Mouse (Mus musculus) midbrain, embryonic 14.5 days (tissue): ENCODE data around the gene Vmn1r172. TPM values are rescaled to one million over a fixed set of nuclear protein-coding genes. Genes with fewer than 3 reads are reported as not detected.
"Not testable (repeated sequence)": the region's sequence is repeated elsewhere in the genome, so short reads cannot be mapped to it uniquely, and the experiment has no call there.

ENCODE experiments used
- ATAC-seq: fragments of 200-750 bp; cut with Nextera tagmentation; 2 replicates; pipeline ENCODE4 v1.8.0; 2017; ENCODE audit warnings: moderate number of reproducible peaks, moderate library complexity; ENCODE audit not compliant: low FRiP score, low TSS enrichment
- DNase-seq: peaks from one replicate; pipeline ENCODE4 v3.0.0-alpha.2; 2015
- H3K27ac ChIP-seq: fragments of 300-500 bp; sonication (generic); replicated peaks from 2 replicates; pipeline ENCODE4 v1.5.1; 2014; ENCODE audit warnings: mild to moderate bottlenecking, low read depth, low read length, moderate library complexity
- H3K27me3 ChIP-seq: fragments of 300-500 bp; sonication (generic); 2 replicates; pipeline ENCODE4 v1.6.1; 2014; ENCODE audit warnings: low read length, control low read depth, mixed read lengths; ENCODE audit not compliant: control insufficient read depth, insufficient read depth
- H3K36me3 ChIP-seq: fragments of 300-500 bp; sonication (generic); 2 replicates; pipeline ENCODE4 v1.6.1; 2014; ENCODE audit warnings: low read length, control low read depth; ENCODE audit not compliant: control insufficient read depth, insufficient read depth
- H3K4me1 ChIP-seq: fragments of 300-500 bp; sonication (generic); 2 replicates; pipeline ENCODE4 v1.6.1; 2014; ENCODE audit warnings: mild to moderate bottlenecking, antibody characterized with exemption, low read length, control low read depth; ENCODE audit not compliant: control insufficient read depth, insufficient read depth
- H3K4me2 ChIP-seq: fragments of 300-500 bp; sonication (generic); 2 replicates; pipeline ENCODE4 v1.6.1; 2014; ENCODE audit warnings: mild to moderate bottlenecking, low read length, moderate library complexity
- H3K4me3 ChIP-seq: fragments of 300-500 bp; sonication (generic); replicated peaks from 2 replicates; pipeline ENCODE4 v1.5.1; 2014; ENCODE audit warnings: low read depth, low read length
- H3K9ac ChIP-seq: fragments of 300-500 bp; sonication (generic); replicated peaks from 2 replicates; pipeline ENCODE4 v1.6.1; 2014; ENCODE audit warnings: mild to moderate bottlenecking, low read length, moderate library complexity
- H3K9me3 ChIP-seq: fragments of 300-500 bp; sonication (generic); 2 replicates; pipeline ENCODE4 v1.6.1; 2016; ENCODE audit warnings: low read length, control low read depth, mixed read lengths; ENCODE audit not compliant: control insufficient read depth
- WGBS: fragments of 180-500 bp; shearing (Covaris S2); extraction: QIAGEN DNeasy Blood & Tissue Kit; methylation state at CpG from one replicate; pipeline ENCODE4 v1.1.7; 2014; 5-methylcytosine and 5-hydroxymethylcytosine counted together
- polyA plus RNA-seq: library from polyadenylated mRNA; unstranded; fragments of >200 nt; fragmentation: Nextera tagmentation; extraction: Ambion mirVana; gene quantifications from 2 replicates; pipeline ENCODE4 v1.2.1, GENCODE M21; 2014

The Vmn1r172 gene
- not detected in 2 replicates for polyA plus RNA-seq

GRCm38 (mm10) chr7:23658016-23658415 lies at the start of gene Vmn1r172:
Gene Vmn1r172, plus strand, starts transcription at chr7:23658316.
- no peaks in the 10 kb centered on the region for H3K36me3 ChIP-seq
- H3K4me3 ChIP-seq = no peak within 1 kb of the TSS
- ATAC-seq (no peak), DNase-seq (no peak)
- 0 out of 2 replicates have a peak, but pooled peaks cover 3% of the 10 kb centered on the region for H3K9me3 ChIP-seq
- no peak within 1 kb of the TSS for H3K27ac ChIP-seq
- no peaks in the 10 kb centered on the region for H3K4me1 ChIP-seq
- no peak within 1 kb of the TSS for H3K4me2 ChIP-seq
- no peak within 1 kb of the TSS for H3K9ac ChIP-seq
- no peaks in the 10 kb centered on the region for H3K27me3 ChIP-seq
- WGBS = 60% methylated on average over 2 of the region's 2 CpGs

DNA sequence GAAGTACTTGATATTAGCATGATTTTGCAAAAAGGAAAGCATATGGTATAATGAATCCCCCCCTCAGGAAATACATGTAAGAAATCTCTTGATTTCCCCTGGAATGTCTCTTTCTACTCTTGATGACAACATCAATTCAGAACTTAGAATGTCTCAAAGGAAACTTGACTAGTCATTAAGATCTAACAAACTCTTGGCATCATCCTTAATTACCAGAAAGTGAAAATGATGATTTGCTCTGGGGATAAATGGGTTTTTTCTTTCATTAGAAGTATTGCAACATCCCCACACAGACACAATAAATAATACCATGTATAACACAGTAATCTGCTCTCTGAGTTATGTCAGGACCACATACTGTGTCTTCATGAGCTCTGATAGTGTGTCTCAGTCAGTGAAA lies 27.7 kb upstream of the Vmn1r172 start, which contains the start of gene Vmn1r171:
Gene Vmn1r171 (plus strand): TSS at position 301 of the 400 bp plus-strand sequence.
- no peak within 1 kb of the TSS for H3K4me2 ChIP-seq
- H3K4me1 ChIP-seq = no peaks in the 10 kb centered on the region
- no peak within 1 kb of the TSS for H3K9ac ChIP-seq
- no peak within 1 kb of the TSS for H3K27ac ChIP-seq
- no peaks in the 10 kb centered on the region for H3K36me3 ChIP-seq
- no peak within 1 kb of the TSS for H3K4me3 ChIP-seq
- DNase-seq (no peak), ATAC-seq (no peak)
- no peaks in the 10 kb centered on the region for H3K27me3 ChIP-seq
- peaks cover 24% of the 10 kb centered on the region for H3K9me3 ChIP-seq

- H3K4me3 ChIP-seq, H3K9ac ChIP-seq, H3K4me1 ChIP-seq, H3K27ac ChIP-seq, H3K36me3 ChIP-seq, ATAC-seq, H3K4me2 ChIP-seq, H3K9me3 ChIP-seq, DNase-seq, H3K27me3 ChIP-seq: not testable (repeated sequence)
- 46% methylated on average over 1 of the region's 1 CpGs for WGBS
Observed at GRCm38 (mm10) chr7:23700403-23700802, 42.3 kb downstream of the Vmn1r172 start, which contains the start of gene Vmn1r173. Gene Vmn1r173, plus strand, starts transcription at chr7:23700703.

Other genes with a start within 250 kb of the Vmn1r172 start
- not detected in 2 replicates for gene Vmn1r167, start 151.1 kb upstream of the Vmn1r172 start, polyA plus RNA-seq
- gene Vmn1r168, start 118.6 kb upstream of the Vmn1r172 start, polyA plus RNA-seq = not detected in 2 replicates
- not detected in 2 replicates for gene Vmn1r169, start 82.8 kb upstream of the Vmn1r172 start, polyA plus RNA-seq
- gene Vmn1r170, start 52.1 kb upstream of the Vmn1r172 start, polyA plus RNA-seq = not detected in 2 replicates
- not detected in 2 replicates for gene Vmn1r171, start 27.6 kb upstream of the Vmn1r172 start, polyA plus RNA-seq
- not detected in 2 replicates for gene Vmn1r173, start 42.4 kb downstream of the Vmn1r172 start, polyA plus RNA-seq
- gene Vmn1r174, start 94.0 kb downstream of the Vmn1r172 start, polyA plus RNA-seq = not detected in 2 replicates
- gene Vmn1r175, start 152.3 kb downstream of the Vmn1r172 start, polyA plus RNA-seq = not detected in 2 replicates
- gene Vmn1r176, start 179.1 kb downstream of the Vmn1r172 start, polyA plus RNA-seq = not detected in 2 replicates
- not detected in 2 replicates for gene Vmn1r177, start 208.1 kb downstream of the Vmn1r172 start, polyA plus RNA-seq
- gene Vmn1r178, start 233.7 kb downstream of the Vmn1r172 start, polyA plus RNA-seq = not detected in 2 replicates